Mouse (Mus musculus): ENCODE measurements around the gene 4932438H23Rik. TPM values are rescaled to one million over a fixed set of nuclear protein-coding genes. Genes with fewer than 3 reads are reported as not detected.

Gene 4932438H23Rik
- polyA plus RNA-seq, 1 experiment from 2014 or later, result 0.34 TPM

DNA sequence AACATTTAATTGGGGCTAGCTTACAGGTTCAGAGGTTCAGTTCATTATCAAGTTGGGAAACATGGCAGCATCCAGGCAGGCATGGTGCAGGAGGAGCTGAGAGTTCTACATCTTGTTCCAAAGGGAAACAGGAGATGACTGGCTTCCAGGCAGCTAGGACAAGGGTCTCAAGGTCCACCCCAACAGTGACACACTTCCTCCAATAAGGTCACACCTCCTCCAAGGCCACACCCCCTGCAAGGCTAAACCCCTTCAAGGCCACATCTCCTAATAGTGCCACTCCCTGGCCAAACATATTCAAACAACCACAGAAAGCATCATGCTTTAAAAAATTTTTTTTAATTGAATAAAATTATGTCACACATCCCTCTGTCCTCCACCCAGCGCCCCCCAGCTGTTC is 28.9 kb upstream of the 4932438H23Rik start:
- Histone ChIP-seq H3K9ac (ENCODE audit: low read depth, low read length) (no peak overlapping the region), H3K27me3 (replicated peaks; ENCODE audit: control insufficient read depth, insufficient read depth, low read length) (no peaks in the 10 kb centered on the region), H3K36me3 (ENCODE audit: control insufficient read depth, insufficient read depth) (no peaks in the 10 kb centered on the region), H3K9me3 (ENCODE audit: control insufficient read depth) (no peaks in the 10 kb centered on the region), H3K4me3 (ENCODE audit: low read depth, low read length) (no peak overlapping the region), H3K4me2 (replicated peaks; ENCODE audit: low read depth) (no peak overlapping the region), H3K4me1 (replicated peaks; ENCODE audit: control insufficient read depth, insufficient read depth, low read length) (no peaks in the 10 kb centered on the region), H3K27ac (ENCODE audit: low read depth, low read length) (no peak overlapping the region)
- ATAC-seq, result no peak
- WGBS, result 77% methylated on average over 1 of the region's 1 CpGs
- TF ChIP-seq CTCF (IDR thresholded peaks at IDR 0.05; ENCODE audit: low read depth), result no peak

DNA sequence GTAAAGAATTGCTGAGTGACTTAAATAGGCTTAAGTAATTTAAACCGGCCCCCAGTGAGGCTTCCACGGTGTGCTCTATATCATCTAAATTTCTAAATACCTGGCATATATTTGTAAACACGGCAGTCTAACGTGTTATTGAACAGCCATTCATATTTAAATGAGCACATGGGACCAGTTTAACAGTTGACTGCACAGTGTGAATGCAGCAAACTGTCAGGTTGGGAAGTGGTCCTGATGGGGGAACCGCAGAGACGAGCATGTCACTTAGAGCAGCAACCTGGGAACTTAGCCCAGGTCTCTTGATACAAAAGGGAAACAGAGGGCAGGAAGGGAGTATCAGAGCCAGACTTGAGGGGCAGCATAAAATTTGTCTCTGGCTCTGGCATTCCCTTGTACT is 25.0 kb upstream of the 4932438H23Rik start:
- H3K9me3 ChIP-seq (ENCODE audit: control insufficient read depth), result no peaks in the 10 kb centered on the region
- no peak overlapping the region for H3K27ac ChIP-seq (ENCODE audit: low read depth, low read length)
- no peaks in the 10 kb centered on the region for H3K4me1 ChIP-seq (replicated peaks; ENCODE audit: control insufficient read depth, insufficient read depth, low read length)
- 85% methylated on average over 6 of the region's 6 CpGs for WGBS
- H3K9ac ChIP-seq (ENCODE audit: low read depth, low read length), result no peak overlapping the region
- ATAC-seq, result no peak
- no peaks in the 10 kb centered on the region for H3K36me3 ChIP-seq (ENCODE audit: control insufficient read depth, insufficient read depth)
- H3K27me3 ChIP-seq (replicated peaks; ENCODE audit: control insufficient read depth, insufficient read depth, low read length), result no peaks in the 10 kb centered on the region
- TF ChIP-seq CTCF (IDR thresholded peaks at IDR 0.05; ENCODE audit: low read depth), result no peak
- H3K4me2 ChIP-seq (replicated peaks; ENCODE audit: low read depth), result no peak overlapping the region
- no peak overlapping the region for H3K4me3 ChIP-seq (ENCODE audit: low read depth, low read length)

DNA sequence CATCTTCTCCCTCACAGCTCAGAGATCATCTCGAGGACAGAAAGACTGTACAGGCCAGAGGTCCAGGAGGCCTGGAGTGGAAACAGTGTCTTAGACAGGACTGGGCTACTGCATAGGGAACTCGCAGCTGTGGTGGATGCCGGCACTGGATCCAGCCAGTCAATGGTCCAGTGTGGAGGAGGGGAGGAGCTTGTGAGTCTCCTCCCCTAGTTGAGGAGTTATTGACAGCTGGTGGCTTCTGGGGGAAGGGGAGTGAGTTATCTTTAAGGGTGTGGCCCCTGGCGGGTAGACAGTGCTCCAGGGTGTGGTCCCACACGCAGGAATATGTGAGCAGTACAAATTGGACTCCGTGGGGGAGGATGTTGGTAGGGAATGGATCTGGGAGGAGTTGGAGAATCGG is 21.8 kb upstream of the 4932438H23Rik start:
- H3K36me3 ChIP-seq (ENCODE audit: control insufficient read depth, insufficient read depth), result no peaks in the 10 kb centered on the region
- no peak for TF ChIP-seq CTCF (IDR thresholded peaks at IDR 0.05; ENCODE audit: low read depth)
- no peaks in the 10 kb centered on the region for H3K9me3 ChIP-seq (ENCODE audit: control insufficient read depth)
- no peaks in the 10 kb centered on the region for H3K4me1 ChIP-seq (replicated peaks; ENCODE audit: control insufficient read depth, insufficient read depth, low read length)
- ATAC-seq, result no peak
- WGBS, result 50% methylated on average over 7 of the region's 7 CpGs
- H3K27ac ChIP-seq (ENCODE audit: low read depth, low read length), result no peak overlapping the region
- no peaks in the 10 kb centered on the region for H3K27me3 ChIP-seq (replicated peaks; ENCODE audit: control insufficient read depth, insufficient read depth, low read length)
- H3K9ac ChIP-seq (ENCODE audit: low read depth, low read length), result no peak overlapping the region
- H3K4me2 ChIP-seq (replicated peaks; ENCODE audit: low read depth), result no peak overlapping the region
- H3K4me3 ChIP-seq (ENCODE audit: low read depth, low read length), result no peak overlapping the region

GRCm38 (mm10) chr16:91116006-91116405 is 21.1 kb upstream of the 4932438H23Rik start:
- WGBS, result 71% methylated on average over 4 of the region's 4 CpGs

GRCm38 (mm10) chr16:91110999-91111535 is 16.1 kb upstream of the 4932438H23Rik start:
- Histone ChIP-seq H3K27ac (ENCODE audit: low read depth, low read length) (no peak overlapping the region), H3K36me3 (ENCODE audit: control insufficient read depth, insufficient read depth) (no peaks in the 10 kb centered on the region), H3K4me1 (replicated peaks; ENCODE audit: control insufficient read depth, insufficient read depth, low read length) (no peaks in the 10 kb centered on the region), H3K4me3 (ENCODE audit: low read depth, low read length) (no peak overlapping the region), H3K9ac (ENCODE audit: low read depth, low read length) (no peak overlapping the region), H3K9me3 (ENCODE audit: control insufficient read depth) (no peaks in the 10 kb centered on the region), H3K27me3 (replicated peaks; ENCODE audit: control insufficient read depth, insufficient read depth, low read length) (no peaks in the 10 kb centered on the region), H3K4me2 (replicated peaks; ENCODE audit: low read depth) (no peak overlapping the region)
- no peak for ATAC-seq
- TF ChIP-seq CTCF (IDR thresholded peaks at IDR 0.05; ENCODE audit: low read depth), result no peak
- 51% methylated on average over 11 of the region's 11 CpGs for WGBS

More at GRCm38 (mm10) chr16:91116006-91116405, 21.1 kb upstream of the 4932438H23Rik start:
- no peaks in the 10 kb centered on the region for H3K4me1 ChIP-seq (replicated peaks; ENCODE audit: control insufficient read depth, insufficient read depth, low read length)
- no peak for TF ChIP-seq CTCF (IDR thresholded peaks at IDR 0.05; ENCODE audit: low read depth)
- H3K9ac ChIP-seq (ENCODE audit: low read depth, low read length), result no peak overlapping the region
- no peak overlapping the region for H3K4me3 ChIP-seq (ENCODE audit: low read depth, low read length)
- ATAC-seq, result no peak
- H3K27ac ChIP-seq (ENCODE audit: low read depth, low read length), result no peak overlapping the region
- H3K36me3 ChIP-seq (ENCODE audit: control insufficient read depth, insufficient read depth), result no peaks in the 10 kb centered on the region
- H3K4me2 ChIP-seq (replicated peaks; ENCODE audit: low read depth), result no peak overlapping the region
- H3K9me3 ChIP-seq (ENCODE audit: control insufficient read depth), result no peaks in the 10 kb centered on the region
- H3K27me3 ChIP-seq (replicated peaks; ENCODE audit: control insufficient read depth, insufficient read depth, low read length), result no peaks in the 10 kb centered on the region

GRCm38 (mm10) chr16:91107608-91108007 is 12.7 kb upstream of the 4932438H23Rik start:
- H3K4me3 ChIP-seq (ENCODE audit: low read depth, low read length), result no peak overlapping the region
- ATAC-seq, result no peak

More at GRCm38 (mm10) chr16:91107608-91108007, 12.7 kb upstream of the 4932438H23Rik start:
- Histone ChIP-seq H3K9me3 (ENCODE audit: control insufficient read depth) (no peaks in the 10 kb centered on the region), H3K27ac (ENCODE audit: low read depth, low read length) (no peak overlapping the region), H3K36me3 (ENCODE audit: control insufficient read depth, insufficient read depth) (no peaks in the 10 kb centered on the region), H3K4me1 (replicated peaks; ENCODE audit: control insufficient read depth, insufficient read depth, low read length) (no peaks in the 10 kb centered on the region), H3K27me3 (replicated peaks; ENCODE audit: control insufficient read depth, insufficient read depth, low read length) (no peaks in the 10 kb centered on the region), H3K4me2 (replicated peaks; ENCODE audit: low read depth) (no peak overlapping the region), H3K9ac (ENCODE audit: low read depth, low read length) (no peak overlapping the region)
- WGBS, result 84% methylated on average over 9 of the region's 11 CpGs
- no peak for TF ChIP-seq CTCF (IDR thresholded peaks at IDR 0.05; ENCODE audit: low read depth)
